Mouse (Mus musculus) ovary, postnatal 10 days (tissue): ENCODE measurements around the gene Fbxo7.

Source experiments
- DNase-seq: peaks from one replicate; pipeline ENCODE4 v3.0.0; 2022; ENCODE audit warnings: low spot score

Gene Fbxo7

GRCm38 (mm10) chr10:86079921-86080320 lies 58.1 kb downstream of the Fbxo7 start:
- DNase-seq, result no peak

- DNase-seq, result no peak
Observed at GRCm38 (mm10) chr10:86091919-86092318, 70.1 kb downstream of the Fbxo7 start.

- no peak for DNase-seq
Observed at GRCm38 (mm10) chr10:86093109-86094035, 71.6 kb downstream of the Fbxo7 start.

- DNase-seq, result no peak
Observed at GRCm38 (mm10) chr10:86098363-86098762, 76.6 kb downstream of the Fbxo7 start.

- DNase-seq, result no peak
Observed at GRCm38 (mm10) chr10:86100281-86100851, 78.6 kb downstream of the Fbxo7 start.
